Mouse (Mus musculus) heart, adult 8-10 months (tissue): ENCODE results near the gene Oca2. TPM values are rescaled to one million over a fixed set of nuclear protein-coding genes. Genes with fewer than 3 reads are reported as not detected.
A peak's percentile ranks its signal among the peaks of the same experiment; 100 is the strongest.

Experiments
- DNase-seq: peaks from one replicate; pipeline ENCODE4 v3.0.0; 2022; ENCODE audit warnings: low spot score
- total RNA-seq, 4 experiments: library from RNA; stranded (reverse); gene quantifications; 2 replicates each; pipeline ENCODE4 v1.2.4; 2022

The Oca2 gene
- total RNA-seq, 4 experiments from 2014 or later, result not detected

DNA sequence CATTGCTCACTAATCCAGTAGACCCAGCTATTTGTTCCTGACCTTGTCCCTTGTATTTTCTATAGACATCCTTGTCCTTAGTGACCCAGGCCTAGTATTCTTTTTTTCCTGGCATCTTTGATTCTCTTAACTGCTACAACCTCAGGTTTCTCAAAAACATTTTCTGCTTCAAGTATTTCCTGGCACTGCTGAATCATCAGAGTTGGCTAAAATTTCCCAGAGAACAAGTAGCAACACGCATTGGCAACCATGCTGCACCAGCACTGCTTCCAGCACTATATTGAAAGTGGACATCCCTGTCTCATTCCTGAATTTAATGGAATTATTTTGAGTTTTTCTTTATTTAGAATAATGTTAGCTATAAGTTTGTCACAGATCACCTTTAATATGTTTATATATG is 143.1 kb downstream of the Oca2 start:
- DNase-seq, result no peak

- no peak for DNase-seq
These were observed 148.7 kb downstream of the Oca2 start for GRCm38 (mm10) chr7:56388295-56388694.

DNA sequence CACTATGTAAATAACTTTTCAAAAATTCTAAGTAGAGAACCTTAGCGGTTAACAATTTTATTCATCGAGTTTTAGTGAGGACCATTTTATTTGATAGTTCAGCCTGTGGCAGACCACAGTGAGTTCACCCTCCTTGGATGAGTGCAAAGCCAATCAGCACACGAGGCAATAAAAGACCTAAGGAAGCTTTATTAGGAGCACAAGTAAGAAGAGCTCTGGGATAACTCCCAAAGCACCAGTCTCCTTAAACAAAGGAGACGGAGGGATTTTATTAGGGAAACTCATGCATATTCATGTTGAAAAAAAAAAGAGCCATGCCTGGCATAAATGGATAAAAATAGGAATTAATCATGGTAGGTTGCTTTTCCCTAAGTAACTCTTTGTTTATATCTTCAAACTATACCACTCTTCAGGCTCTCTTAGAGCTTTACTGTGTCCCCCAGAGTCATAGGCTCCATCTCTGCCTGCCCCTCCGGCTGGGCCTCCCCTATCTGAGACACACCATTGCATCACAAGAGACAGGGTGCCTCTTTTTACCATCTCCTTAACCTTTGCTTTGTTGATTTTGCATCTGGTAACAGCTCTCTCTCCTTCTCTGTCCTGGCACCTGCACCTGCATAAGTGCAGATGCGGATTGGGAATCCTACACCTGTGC is 178.7 kb downstream of the Oca2 start:
- no peak for DNase-seq

- peak; percentile 19 for DNase-seq
These were observed 179.8 kb downstream of the Oca2 start for GRCm38 (mm10) chr7:56419253-56419844.

- DNase-seq, result no peak
These were observed 182.4 kb downstream of the Oca2 start for GRCm38 (mm10) chr7:56421946-56422345.

DNA sequence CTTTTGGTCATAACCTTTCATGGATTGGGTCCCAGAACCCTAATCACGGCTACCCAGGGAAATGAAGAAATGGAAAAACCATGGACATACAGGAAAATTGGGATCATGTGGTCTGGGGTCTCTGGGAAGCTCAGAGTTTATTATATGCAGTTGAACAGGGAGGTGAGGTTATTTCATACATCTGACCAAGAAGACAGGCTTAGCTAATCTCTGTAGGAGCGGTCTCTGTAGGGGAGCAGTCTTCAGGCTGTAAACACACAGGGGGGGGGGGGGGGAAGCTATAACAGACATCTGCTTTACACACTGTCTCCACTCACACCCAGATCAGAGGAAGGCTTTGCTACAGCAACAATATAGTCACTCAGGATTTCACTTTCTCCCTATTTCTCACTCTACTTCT is 184.0 kb downstream of the Oca2 start:
- DNase-seq, result no peak

DNA sequence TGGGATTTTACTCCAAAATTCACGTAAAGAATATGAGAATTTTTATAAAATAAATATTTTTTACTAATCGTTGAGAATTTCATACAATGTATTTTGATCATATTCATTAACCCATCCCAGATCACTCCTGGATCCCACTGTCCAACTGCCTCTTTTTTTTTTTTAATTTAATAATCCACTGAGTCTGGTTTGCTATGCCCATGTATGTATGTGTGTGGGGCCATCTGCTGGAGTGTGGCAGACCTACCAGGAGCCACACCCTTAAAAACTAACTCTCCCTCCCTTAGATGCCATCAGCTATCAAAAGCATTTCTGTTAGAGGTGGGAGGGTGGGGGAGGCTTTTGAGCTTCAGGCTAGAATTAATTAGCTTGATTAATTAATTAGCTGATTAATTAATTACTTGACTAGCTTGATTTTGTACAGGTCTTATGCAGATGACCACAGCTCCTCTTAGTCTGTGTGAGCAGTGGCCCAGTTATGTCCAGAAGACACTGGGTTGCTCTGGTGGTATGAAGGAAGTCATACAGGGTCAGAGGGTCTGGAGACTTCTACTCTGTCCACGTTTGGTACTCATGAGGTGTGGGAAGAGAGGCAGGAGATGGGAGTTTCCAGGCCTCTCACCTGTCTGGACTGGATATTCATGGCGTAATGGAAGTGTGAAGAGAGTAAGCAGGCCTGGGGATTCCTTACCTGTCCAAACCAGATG is 221.4 kb downstream of the Oca2 start:
- DNase-seq, result no peak

DNA sequence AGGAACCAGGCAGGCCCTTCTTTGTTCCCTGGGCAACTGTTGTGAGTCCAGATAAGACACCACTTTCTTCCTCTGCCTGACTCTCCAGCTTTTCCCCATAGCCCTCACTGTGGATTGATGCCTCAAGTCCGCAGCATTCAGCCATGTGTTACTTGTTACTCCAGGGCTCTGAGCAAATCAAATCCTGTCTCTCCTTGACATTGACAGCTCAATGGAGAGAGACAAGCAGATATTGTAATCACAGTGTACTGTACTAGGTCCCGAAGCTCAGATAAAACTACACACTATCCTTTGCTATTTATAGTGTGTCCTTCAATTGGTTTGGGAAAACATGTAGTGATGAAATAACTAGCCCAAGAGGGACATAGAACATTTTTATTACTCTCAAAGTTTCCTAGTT is 258.7 kb downstream of the Oca2 start:
- no peak for DNase-seq

DNA sequence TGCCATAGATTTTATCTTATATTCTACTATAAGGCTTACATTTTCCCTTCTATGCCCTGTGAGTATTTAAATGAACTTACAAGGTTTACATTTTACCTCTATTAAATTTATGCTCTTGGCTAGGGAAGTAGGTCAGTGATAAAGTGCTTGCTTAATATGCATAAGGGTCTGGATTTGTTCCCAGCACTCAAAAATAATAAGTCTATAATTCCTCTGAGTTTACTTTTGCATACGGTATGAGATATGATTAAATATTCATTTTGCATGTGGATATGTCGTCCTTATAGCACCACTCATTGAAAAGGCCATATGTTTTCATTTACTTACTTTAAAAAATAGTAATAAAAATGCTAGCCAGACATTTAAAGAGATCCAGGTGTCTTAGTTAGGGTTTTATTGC is 259.8 kb downstream of the Oca2 start:
- no peak for DNase-seq

GRCm38 (mm10) chr7:56499767-56500166 is 260.2 kb downstream of the Oca2 start:
- DNase-seq, result no peak

GRCm38 (mm10) chr7:56500438-56500837 is 260.9 kb downstream of the Oca2 start:
- no peak for DNase-seq

GRCm38 (mm10) chr7:56518581-56518980 is 279.0 kb downstream of the Oca2 start:
- DNase-seq, result no peak

- DNase-seq, result no peak
These were observed 280.2 kb downstream of the Oca2 start for GRCm38 (mm10) chr7:56519741-56520140.

DNA sequence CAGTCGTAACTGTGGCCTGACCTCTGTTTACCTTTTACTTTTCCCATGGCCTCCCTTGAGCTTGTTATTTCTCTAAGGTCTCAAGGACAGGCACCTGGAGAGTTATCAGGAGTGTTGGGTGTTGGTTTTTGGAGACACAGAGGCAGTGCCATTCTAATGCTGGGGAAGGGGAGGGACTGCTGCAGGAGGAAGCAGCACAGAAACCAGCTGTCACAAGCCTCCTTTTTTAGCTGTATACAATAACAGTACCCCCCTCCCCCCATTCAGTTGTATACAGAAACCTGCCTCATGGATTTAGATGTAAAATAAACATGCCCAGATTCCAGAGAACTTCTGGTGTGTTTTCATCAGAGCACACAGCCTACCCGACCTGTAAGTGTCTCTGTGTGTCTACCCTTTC is 295.3 kb downstream of the Oca2 start:
- DNase-seq, result no peak

GRCm38 (mm10) chr7:56549226-56549625 is 309.7 kb downstream of the Oca2 start:
- no peak for DNase-seq

DNA sequence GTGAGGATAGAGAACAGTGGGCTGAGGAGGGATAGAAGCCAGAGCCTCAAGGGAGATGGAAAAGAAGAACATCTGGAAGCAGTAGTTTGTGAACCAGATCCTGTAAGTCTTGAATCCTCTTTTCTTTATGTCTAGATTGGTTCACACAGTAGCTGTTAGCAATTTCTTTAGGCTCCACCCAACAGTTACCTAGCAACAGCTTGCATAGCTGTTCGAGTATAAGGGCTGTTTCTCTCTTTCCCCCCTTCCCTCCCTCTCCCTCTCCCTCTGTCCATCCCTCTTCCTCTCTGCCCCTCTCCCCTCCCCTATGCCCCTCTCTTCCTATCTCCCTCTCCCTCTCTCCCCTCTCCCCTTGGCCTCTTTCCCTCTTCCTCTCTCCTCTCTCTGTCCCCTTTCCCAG is 312.2 kb downstream of the Oca2 start:
- DNase-seq, result no peak

Other genes with a start within 250 kb of the Oca2 start
- 1 to 10 TPM; 7.4 to 9.0 (median 7.8) TPM for gene Nipa1, start 219.8 kb upstream of the Oca2 start, total RNA-seq
- 10 to 100 TPM; 41.9 to 48.4 (median 45.2) TPM for gene Herc2, start 189.6 kb upstream of the Oca2 start, total RNA-seq